Mouse (Mus musculus) testis, adult 2 months (tissue): ENCODE measurements around the gene Gm3336. TPM values are rescaled to one million over a fixed set of nuclear protein-coding genes. Genes with fewer than 3 reads are reported as not detected.

Experiments
- H3K27ac ChIP-seq: fragments of 200-500 bp; 2 replicates; pipeline ENCODE4 v1.5.1; 2012; ENCODE audit warnings: low read depth, low read length; ENCODE audit not compliant: control insufficient read depth, insufficient read depth
- H3K27me3 ChIP-seq: fragments of 200-500 bp; 2 replicates; pipeline ENCODE4 v1.6.1; 2012; ENCODE audit warnings: mild to moderate bottlenecking, low read length, moderate library complexity; ENCODE audit not compliant: control insufficient read depth, insufficient read depth
- H3K36me3 ChIP-seq: fragments of 200-500 bp; 2 replicates; pipeline ENCODE4 v1.6.1; 2012; ENCODE audit warnings: mild to moderate bottlenecking, low read length; ENCODE audit not compliant: control insufficient read depth, insufficient read depth
- H3K4me1 ChIP-seq: fragments of 200-500 bp; 2 replicates; pipeline ENCODE4 v1.6.1; 2012; ENCODE audit warnings: low read length; ENCODE audit not compliant: control insufficient read depth, insufficient read depth
- H3K4me3 ChIP-seq: fragments of 200-500 bp; 2 replicates; pipeline ENCODE4 v1.5.1; 2012; ENCODE audit warnings: low read depth, mild to moderate bottlenecking, low read length, moderate library complexity, mixed read lengths; ENCODE audit not compliant: control insufficient read depth
- CTCF ChIP-seq: fragments of 200-500 bp; IDR thresholded peaks from 2 replicates; pipeline ENCODE4 v1.5.1; 2012; ENCODE audit warnings: low read depth, mild to moderate bottlenecking, inconsistent platforms, low read length, moderate library complexity; ENCODE audit not compliant: control insufficient read depth, insufficient read depth, insufficient replicate concordance
- POLR2A ChIP-seq: fragments of 200-500 bp; IDR thresholded peaks from 2 replicates; pipeline ENCODE4 v1.6.1; 2012; ENCODE audit warnings: low read depth, mild to moderate bottlenecking, inconsistent platforms, low read length, moderate library complexity; ENCODE audit not compliant: control insufficient read depth
- polyA plus RNA-seq: library from polyadenylated mRNA; depleted of rRNA; stranded (reverse); fragments of >200 nt; gene quantifications from 2 replicates; pipeline ENCODE4 v1.2.3, GENCODE M21; 2012; rRNA removed

The Gm3336 gene
- polyA plus RNA-seq: 0.86 and 0.91 TPM in 2 replicates

DNA sequence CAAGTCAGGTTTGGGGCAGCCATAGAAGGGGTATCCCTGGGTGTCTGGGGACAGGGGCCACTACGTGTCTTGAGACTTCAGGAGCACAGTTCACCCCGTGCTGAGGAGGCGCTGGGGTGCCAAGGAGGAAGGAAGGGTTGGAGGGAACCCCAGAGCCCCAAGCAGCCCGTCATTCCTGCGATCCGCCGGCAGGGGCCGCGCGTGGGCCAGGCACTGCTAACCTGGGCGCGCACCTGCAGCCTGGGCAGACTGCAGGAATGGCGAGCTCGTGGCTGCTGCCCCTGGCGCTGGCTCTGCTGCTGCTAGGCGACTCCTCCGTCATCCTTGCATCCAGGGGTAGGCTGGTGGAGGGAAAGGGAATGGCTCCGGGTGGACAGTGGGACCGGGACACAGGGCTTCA is at the start of gene Gm3336:
Gm3336 (plus strand) TSS at position 247 of the 400 bp plus-strand sequence.
- TF ChIP-seq CTCF: peak; percentile 83
- TF ChIP-seq POLR2A: no peak
- no peaks in the 10 kb centered on the region; the same call in 1 of the 2 replicates for H3K4me1 ChIP-seq
- H3K4me3 ChIP-seq: no peak within 1 kb of the TSS
- no peak within 1 kb of the TSS for H3K27ac ChIP-seq
- no peaks in the 10 kb centered on the region for H3K36me3 ChIP-seq
- H3K27me3 ChIP-seq: no peaks in the 10 kb centered on the region

DNA sequence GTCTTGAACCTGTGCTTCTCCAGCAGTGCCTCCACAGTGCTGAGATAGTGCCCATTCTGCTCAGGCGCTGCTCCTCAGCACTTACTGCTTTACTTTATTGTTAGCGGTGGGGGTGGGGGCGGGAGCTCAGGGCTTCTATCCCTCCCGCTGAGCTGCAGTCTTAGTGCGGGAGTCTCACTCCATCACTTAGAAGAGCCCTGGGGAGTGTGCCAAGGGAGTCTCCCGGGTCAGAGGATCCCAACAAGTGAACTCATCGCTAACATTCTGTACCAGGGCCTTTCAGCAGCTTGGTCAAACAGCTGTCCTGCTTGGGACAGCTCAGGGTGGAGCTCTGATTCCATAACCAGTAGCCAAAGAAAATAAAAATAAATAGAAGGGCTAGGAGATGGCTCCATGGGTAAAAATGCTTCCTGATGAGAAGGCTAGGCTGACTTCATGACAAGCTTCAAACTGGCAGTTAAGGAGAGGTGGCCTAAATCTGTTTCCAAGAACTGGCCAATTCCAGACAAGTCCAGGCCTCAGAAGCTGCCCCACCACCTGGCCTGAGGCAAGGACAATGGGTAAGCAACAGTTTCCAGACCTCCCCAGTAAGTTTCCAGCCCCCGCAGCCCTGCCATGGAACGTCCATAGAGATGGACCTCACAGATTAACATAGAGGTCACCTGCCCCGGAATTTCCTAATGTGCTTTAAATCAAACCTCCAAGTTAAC is 46.6 kb upstream of the Gm3336 start:
- TF ChIP-seq CTCF (no peak), POLR2A (no peak)
- H3K36me3 ChIP-seq: no peaks in the 10 kb centered on the region
- H3K27me3 ChIP-seq: no peaks in the 10 kb centered on the region
- peak overlapping the region; percentile 49; the same call in 1 of the 2 replicates for H3K27ac ChIP-seq
- no peak overlapping the region for H3K4me3 ChIP-seq
- H3K4me1 ChIP-seq: peaks cover 23% of the 10 kb centered on the region

DNA sequence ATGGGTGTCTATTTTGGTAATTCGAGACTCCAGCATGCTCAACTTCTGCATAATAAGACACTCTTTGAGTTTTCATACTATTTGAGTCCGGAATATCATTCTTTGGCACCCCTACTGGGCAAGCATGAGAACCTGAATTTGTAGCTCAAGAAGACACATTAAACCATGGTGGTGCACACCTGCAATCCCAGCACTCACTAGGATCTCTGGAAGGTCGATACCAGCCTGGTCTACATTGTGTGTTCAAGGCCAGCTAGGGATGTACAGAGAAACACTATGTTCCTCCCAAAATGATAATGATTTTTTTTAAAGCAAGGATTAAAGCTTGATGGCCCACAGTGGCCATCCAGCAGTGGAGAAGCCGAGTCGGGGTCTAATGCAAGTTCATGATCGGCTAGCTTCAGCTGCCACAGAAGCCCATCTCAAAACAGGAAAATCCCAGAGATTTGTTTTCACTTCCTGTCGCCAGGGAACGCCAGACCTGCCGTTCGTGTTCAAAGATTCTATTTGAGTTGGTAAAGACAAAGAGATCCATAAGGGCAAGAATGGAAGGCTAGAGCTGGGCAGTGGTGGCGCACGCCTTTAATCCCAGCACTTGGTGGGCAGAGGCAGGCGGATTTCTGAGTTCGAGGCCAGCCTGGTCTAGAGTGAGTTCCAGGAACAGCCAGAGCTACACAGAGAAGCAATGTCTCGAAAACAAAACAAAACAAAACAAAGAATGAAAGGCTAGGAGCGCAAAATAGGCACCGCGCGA is 45.8 kb upstream of the Gm3336 start:
- Histone ChIP-seq H3K4me3 (peak overlapping the region; percentile 96), H3K27ac (peak overlapping the region; percentile 80), H3K36me3 (no peaks in the 10 kb centered on the region), H3K27me3 (no peaks in the 10 kb centered on the region), H3K4me1 (peaks cover 21% of the 10 kb centered on the region)
- TF ChIP-seq CTCF: no peak
- no peak for TF ChIP-seq POLR2A

DNA sequence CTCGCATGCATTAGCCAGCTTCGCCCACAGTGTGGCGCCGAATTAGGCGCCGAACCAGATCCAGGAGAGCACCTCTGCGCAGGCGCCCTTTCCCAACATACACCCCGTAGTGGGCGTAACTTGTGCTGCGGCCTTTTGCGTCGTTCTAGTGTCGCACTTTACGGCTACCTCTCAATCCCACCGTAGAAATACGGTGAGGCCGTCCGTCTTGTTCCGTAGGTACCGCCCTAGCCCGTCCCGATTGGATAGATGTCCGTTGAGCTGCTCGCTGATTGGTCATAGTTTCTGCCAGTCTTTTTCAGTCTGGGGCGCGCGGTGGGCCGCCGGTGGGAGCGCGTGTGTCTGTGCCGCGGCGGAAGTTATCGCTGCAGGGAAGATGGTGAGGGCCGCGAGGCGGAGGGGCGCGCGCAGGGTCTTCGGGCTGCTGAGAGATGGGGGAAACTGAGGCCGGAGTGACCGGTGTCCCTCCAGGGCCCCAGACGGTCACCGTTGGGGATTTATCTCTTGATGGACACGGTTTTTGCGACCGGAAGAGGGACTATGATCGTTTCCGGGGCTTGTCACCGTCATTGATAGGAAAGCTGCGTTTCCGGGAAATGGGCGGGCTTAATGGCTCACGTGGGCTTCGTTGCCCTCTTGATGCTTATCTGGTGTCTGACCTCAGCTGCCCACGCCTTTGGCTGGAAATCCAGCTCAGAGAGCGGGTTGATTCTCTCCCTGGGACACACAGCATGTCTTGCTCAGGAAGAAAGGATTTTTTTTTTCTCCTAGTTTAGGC is 45.1 kb upstream of the Gm3336 start, which contains the start of gene Lsm4:
Lsm4 (plus strand) TSS at position 170 of the 778 bp plus-strand sequence.
- H3K4me3 ChIP-seq: peak within 1 kb of the TSS; percentile 96
- TF ChIP-seq POLR2A: peak; percentile 40
- TF ChIP-seq CTCF: peak; percentile 52; the same call in 1 of the 2 replicates
- peak within 1 kb of the TSS; percentile 95 for H3K27ac ChIP-seq
- no peaks in the 10 kb centered on the region for H3K36me3 ChIP-seq
- no peaks in the 10 kb centered on the region for H3K27me3 ChIP-seq
- peaks cover 21% of the 10 kb centered on the region for H3K4me1 ChIP-seq

DNA sequence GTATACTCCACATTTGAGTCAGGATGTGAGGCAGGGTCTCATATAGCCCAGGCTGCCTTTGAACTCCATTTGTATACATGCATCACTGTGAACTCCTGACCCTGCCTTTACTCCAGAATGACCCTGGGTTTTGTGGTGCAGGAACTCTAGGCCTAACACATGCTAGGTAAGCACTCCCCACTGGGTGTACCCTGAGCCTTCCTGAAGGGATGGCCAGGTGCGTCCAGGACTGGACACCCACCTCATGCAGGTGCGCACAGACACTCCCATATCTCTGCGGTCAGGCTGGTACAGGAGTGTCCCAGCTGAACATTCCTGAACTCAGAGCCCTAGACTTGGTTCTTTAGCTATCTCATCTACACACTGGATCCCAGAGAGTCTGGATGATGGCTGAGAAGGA is 44.2 kb upstream of the Gm3336 start:
- TF ChIP-seq POLR2A (no peak), CTCF (no peak)
- H3K4me1 ChIP-seq: peaks cover 21% of the 10 kb centered on the region
- peak overlapping the region; percentile 95 for H3K27ac ChIP-seq
- no peaks in the 10 kb centered on the region for H3K27me3 ChIP-seq
- H3K36me3 ChIP-seq: no peaks in the 10 kb centered on the region
- peak overlapping the region; percentile 96; the same call in 1 of the 2 replicates for H3K4me3 ChIP-seq

DNA sequence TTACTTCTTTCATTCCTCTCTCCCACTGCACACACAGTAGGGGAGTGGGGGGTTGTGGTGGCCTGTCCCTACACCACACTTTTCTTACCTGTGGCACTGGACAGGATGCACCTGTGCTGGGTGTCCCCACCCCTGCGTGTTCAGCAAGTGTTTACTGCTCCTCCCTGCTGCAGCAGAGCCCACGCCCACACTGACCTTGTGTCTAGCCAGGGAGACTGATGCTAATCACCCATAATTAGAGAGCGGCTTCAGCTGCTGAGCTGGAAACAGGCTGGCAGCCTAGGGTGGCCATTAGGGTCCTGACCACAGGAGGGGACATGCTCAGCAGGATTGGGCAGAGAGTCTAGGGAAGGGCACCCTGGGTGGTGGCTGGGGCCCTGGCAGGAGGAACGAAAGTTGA is 43.6 kb upstream of the Gm3336 start:
- no peak overlapping the region for H3K4me3 ChIP-seq
- no peaks in the 10 kb centered on the region for H3K27me3 ChIP-seq
- H3K27ac ChIP-seq: no peak overlapping the region
- H3K36me3 ChIP-seq: no peaks in the 10 kb centered on the region
- H3K4me1 ChIP-seq: peaks cover 21% of the 10 kb centered on the region
- TF ChIP-seq POLR2A: no peak
- TF ChIP-seq CTCF: no peak

DNA sequence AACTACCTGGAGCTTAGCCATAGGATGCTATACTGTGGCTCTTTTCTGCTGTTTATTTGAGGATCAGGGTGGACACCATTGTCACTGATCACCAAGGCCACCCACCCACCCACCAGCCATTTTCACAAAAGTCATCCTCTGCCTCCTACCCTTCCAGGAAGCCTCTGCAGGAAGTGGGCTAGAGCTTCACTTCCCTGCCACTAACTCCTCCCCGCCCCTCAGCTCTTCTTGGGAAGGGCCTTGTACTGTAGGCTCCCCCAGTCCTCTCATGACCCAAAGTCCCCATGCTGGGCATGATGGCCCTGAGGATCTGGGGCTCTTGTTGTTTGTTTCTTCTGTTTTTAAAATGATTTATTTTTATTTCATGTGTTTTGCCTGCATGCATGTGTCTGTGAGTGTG is 43.0 kb upstream of the Gm3336 start:
- Histone ChIP-seq H3K36me3 (no peaks in the 10 kb centered on the region), H3K4me1 (peaks cover 21% of the 10 kb centered on the region), H3K27ac (no peak overlapping the region), H3K27me3 (no peaks in the 10 kb centered on the region), H3K4me3 (no peak overlapping the region)
- TF ChIP-seq POLR2A (no peak), CTCF (no peak)
